Mouse (Mus musculus) MEL (cell line): ENCODE measurements at regions not wholly inside any gene's neighbourhood (a gene's known extent, or its start where the extent isn't known, plus 50 kb on each side); places are given as distances from the start of the nearest gene placed in this dataset.

Experiments
- CHD2 ChIP-seq: IDR thresholded peaks from 2 replicates; pipeline ENCODE4 v1.6.1; 2011; ENCODE audit warnings: low read length, improper control_type of control experiment
- USF1 ChIP-seq: IDR thresholded peaks from 2 replicates; pipeline ENCODE4 v1.6.1; 2014; ENCODE audit warnings: low read depth, mild to moderate bottlenecking, inconsistent platforms, low read length, improper control_type of control experiment, moderate library complexity

- TF ChIP-seq CHD2 = no peak
- TF ChIP-seq USF1 = no peak
These were observed 668.7 kb downstream of the Sh2d4b start for GRCm38 (mm10) chr14:40224331-40224730.
